Mouse (Mus musculus) erythroid progenitor cell, adult 5-6 weeks (primary cell): Measurements from ENCODE around the gene Proser2. TPM values are rescaled to one million over a fixed set of nuclear protein-coding genes. Genes with fewer than 3 reads are reported as not detected.

ENCODE experiments used
- ATAC-seq: replicated peaks from 2 replicates; pipeline ENCODE4 v1.8.0; 2016; ENCODE audit warnings: moderate number of reproducible peaks, mild to moderate bottlenecking, moderate TSS enrichment, inconsistent platforms; ENCODE audit not compliant: poor library complexity, low FRiP score, severe bottlenecking
- total RNA-seq, 2 experiments: library from RNA; stranded (forward) in 1 of 2; stranded (reverse) in 1 of 2; fragments of 150-400 nt in 1 of 2; fragments of 186-747, 209-891 nt in 1 of 2; gene quantifications; 2 replicates each; pipeline versions ENCODE4 v1.2.3 to v1.2.4; 2015 to 2017; ENCODE audit warnings: low replicate concordance in 2 of 2

Proser2 gene
- total RNA-seq (2015; ENCODE audit: low replicate concordance) = 2.5 TPM in 1 of 2 replicates, not detected in the other
- total RNA-seq (2017; ENCODE audit: low replicate concordance) = not detected in 2 replicates

DNA sequence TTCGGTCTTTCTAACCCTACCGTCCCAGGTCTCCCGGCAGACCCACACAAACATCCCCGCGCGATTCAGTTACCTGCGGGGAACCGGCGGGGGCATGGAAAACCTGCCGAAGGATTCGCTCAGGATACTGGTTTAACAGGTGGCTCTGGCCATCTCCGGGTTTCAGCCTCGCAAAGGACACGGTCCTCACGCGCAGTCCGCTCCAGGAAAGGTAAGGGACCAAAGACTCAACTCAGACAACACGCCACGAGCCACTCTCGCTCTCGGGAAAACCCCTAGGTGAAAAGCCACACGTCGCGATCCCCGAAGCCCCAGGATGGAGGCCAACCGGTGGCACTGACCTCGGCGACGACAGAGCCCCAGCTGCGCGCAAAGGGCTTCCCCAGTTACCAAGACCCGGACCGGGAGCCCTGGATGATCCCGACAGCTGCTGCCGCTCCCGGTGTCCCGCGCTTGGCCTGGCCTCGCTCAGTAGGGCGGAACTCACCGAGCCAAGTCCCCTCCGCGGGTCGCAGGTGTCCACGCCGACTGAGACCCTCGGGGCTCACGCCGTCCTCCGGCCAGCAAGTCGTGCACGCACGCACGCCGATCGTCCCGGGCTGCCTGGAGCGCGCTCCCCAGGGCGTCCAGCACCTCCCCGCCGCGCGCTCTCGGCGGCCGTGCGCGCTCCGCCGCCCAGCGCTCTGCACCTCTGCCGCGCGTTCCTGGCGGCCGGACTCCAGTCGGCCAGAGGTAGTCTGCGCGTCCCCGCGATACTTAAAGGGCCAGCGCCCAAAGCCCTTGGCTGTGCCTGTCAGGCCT, at the start of gene Proser2:
TSS of gene Proser2 (minus strand) at position 657 of the 801 bp plus-strand sequence.
- ATAC-seq = no peak

DNA sequence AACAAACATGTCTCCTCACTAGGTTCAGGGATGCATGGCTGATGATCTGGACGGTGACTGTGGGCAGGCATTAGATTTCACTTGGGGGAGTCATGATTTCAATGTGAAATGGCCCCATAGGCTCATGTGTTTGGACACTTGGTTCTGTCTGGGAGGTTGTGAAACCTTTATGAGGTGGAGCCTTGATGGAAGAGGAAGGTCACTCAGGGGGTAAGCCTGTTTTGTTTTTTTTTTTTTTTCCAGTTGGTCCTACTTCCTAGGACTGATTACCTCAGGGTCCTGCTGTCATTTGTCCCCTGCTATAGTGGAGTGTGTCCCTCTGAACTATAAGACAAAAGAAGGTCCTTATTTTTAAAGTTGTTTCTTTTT, 49.7 kb upstream of the Proser2 start:
- no peak for ATAC-seq

DNA sequence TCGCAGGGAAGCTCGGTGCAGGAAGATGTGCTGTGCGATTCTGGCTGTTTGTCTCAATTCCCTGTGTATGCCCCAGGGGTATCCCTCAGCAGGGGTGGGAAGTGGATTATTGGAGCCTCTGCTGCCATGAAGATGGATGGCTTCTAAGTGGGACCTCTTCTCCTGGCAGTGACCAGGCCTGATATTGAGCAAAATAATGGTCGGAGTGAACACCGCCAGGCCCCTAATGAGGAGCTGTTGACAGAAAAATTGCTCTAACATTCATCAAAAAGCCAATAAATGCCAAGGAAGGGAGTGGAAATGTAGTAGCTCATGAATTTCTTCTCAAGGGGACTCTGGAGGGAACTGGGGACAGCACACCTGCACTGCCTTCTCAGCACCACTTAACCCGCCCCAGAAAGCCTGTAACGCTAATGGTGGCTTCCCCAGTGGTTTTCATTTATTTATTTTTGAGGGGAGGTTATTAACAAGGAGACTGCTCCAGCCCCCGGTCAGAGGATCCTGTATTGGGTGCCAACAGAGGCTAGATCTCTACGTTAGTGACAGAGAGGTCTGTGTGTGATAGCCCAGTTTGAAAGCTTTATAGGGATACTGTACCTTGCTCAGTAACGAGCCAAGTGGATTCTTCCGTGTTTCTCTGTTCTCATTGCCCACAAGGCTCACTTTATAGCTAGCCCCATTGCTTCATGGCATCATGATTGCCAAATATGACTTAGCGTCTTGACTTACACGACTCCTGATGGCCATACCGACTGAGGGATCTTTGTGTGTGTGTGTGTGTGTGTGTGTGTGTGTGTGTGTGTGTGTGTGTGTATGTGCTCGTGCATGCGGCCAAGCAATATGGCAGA, 49.1 kb upstream of the Proser2 start:
- ATAC-seq = no peak

- ATAC-seq = no peak
Measured at GRCm38 (mm10) chr2:6173013-6173412, 43.0 kb upstream of the Proser2 start.

GRCm38 (mm10) chr2:6168560-6168959, 38.5 kb upstream of the Proser2 start:
- no peak for ATAC-seq

GRCm38 (mm10) chr2:6167843-6168558, 38.0 kb upstream of the Proser2 start:
- ATAC-seq = no peak

DNA sequence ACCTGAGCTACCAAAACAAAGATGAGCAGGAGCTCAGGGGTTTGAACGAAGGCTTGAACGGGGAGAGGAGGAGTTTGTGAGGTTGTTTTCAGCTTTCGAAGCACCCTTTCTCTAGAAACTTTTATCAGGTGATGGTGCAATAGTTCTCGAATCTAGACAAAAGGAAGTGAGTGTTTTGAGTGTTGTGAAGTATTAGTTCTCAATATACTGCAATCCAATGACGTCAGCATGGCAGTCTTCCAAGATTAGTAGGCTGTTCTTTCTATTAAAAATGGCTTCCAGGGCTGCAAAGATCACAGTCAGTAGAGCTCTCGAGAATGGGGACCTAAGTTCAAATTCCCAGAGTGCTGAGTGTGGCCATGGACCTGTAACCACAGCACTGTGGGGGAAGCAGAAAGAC, 35.8 kb upstream of the Proser2 start:
- no peak for ATAC-seq

DNA sequence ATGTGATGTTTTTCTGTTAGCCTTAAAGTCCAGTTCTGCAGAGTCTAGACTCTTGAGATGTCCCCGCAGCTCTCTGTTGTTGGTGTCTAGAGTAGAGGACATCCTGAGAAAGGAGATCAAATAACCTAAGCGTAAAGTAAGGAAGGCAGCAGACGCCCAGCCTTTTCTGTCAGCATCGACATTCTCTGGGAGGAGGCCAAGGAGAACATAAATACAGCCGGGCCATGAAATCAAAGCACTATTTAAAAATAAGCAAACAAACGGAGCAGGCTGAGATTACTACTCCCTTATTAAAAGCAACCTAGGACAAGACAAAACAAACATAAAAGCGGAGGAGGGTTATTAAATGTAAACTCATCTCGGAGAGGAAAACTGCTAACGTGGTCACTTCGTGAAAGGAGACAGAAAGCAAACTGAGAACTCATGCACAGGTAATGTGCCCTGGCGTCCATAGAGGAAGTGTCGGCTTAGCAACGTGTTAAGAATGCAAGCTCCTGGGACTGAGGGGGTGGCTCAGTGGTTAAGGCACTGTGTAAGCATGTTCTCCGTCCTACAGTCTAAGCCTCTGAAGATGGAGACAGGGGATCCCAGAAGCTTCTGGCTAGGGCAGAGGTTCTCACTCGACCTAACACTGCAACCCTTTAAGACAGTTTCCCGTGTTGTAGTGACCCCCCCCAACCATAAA, 34.7 kb upstream of the Proser2 start:
- ATAC-seq = no peak

DNA sequence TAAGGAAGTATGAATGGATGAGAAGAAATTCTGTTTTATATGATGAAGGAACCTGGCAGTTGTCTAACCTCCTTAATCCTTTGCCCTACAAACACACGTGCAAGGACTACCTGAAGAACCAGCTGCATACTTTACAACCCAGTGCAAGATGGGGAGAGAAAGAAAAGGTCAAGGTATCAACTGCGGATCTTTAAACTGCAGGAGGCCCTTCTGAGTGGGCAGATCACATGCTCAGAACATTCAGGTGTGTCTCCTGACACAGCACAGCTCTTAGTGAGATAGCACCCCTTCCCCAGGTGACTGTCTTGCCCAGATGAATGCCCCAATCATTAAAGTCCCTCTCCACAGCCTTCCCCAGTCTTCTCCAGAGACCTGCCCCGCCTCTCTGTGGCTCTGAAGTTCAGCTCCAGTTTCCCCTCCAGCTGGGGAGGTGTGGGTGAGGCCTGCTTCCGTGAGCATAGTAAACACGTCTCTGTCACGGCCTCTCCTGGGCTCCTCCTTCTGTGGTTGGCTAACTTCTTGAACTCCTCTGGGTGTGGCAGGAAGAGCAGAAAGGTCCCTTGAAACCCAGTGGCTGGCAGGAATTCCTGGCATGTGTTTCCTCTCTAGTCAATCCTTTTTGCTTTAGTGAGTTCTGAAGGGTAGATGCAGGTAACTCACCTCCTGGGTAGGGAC, 32.5 kb upstream of the Proser2 start:
- no peak for ATAC-seq

GRCm38 (mm10) chr2:6159735-6160134, 29.7 kb upstream of the Proser2 start:
- ATAC-seq = no peak

DNA sequence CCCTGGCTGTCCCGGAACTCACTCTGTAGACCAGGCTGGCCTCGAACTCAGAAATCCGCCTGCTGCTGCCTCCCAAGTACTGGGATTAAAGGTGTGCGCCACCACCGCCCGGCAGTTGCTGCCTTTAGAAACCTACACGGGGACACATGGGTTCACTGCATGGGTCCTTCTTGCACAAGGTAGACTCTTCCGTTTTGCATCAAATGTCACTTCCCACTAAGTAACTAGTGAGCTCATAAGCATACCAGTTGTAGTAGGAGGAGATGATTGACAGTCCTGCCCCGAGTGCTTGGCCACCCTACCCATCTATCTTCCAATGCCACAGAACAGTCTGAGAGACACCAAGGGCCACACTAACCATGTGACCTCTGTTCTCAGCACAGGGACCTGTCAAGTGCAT, 29.2 kb upstream of the Proser2 start:
- no peak for ATAC-seq

DNA sequence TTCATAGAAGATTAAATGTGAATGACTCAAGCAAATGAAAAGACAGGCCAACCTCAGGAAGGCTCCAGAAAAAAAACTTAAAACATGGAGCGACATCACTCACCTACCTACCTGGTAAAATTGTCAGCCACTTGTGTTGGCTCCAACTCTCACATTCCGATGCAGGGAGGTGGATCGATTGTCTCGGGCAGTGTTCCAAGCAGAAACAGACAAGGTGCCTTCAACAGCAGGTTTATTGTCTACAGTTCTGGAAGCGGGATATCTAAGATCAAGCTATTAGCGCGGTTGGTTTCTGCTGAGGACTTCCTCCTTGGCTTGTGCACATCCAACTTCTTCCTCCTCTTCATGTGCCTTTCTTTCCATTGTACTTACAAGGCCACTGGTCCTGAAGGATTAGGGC, 27.6 kb upstream of the Proser2 start:
- ATAC-seq = no peak

- no peak for ATAC-seq
Measured at GRCm38 (mm10) chr2:6157208-6157607, 27.2 kb upstream of the Proser2 start.

DNA sequence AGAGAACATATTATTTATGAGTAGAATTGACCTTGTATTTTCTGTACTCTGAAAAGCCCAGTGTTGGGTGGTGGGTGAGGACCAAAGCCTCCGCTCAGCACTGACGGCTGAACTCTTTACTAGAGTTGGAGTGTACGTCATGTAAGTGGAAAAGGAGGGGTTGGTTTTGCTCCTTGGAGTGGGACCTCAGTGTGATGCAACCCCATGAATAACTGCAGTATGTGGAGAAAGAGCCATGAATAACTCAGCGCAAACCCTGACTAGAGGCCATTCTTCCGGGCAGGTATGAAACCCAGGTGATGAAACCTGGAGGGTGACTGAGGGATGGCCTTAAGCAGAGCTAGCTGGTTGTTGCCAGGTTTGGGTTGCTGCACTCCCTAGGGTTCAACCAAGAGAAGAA, 19.8 kb upstream of the Proser2 start:
- ATAC-seq = no peak

- no peak for ATAC-seq
Measured at GRCm38 (mm10) chr2:6146901-6147300, 16.9 kb upstream of the Proser2 start.

DNA sequence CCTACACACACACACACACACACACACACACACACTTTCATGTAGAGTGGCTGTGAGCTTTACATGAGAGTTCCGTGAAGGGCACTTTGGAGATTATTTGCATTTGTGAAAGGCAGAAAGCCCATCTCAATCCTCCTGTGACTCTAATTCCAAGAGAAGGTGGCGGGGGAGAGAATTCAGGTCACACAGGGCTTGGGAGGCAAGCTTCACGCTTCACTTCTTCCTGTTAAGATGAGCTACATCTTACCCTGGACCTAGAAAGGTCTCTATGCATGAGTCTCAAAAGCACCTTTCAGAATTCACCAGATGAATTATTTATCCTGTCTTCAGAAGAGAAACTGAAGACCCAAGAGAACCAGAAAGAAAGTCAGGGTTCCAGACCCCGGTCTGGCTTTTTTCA, 16.2 kb upstream of the Proser2 start:
- no peak for ATAC-seq

DNA sequence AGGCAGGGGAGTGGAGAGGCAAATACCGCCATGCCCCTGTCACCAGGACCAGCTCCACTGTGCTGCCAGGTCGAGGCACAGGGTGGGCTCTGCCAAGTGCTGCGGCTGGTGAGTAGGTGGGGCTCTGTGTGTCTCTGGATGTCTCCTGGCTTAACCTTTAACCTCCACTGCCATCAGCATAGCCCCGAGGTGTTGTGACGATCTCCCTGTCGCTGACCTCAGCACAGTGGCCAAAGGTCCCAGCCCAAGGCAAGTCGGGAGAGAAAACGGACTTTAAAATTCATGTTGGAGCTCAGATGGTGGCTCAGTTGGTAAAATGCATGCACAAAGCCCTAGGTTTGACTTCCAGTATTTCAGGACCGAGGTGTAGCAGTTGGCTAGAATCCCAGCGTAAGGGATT, 15.6 kb upstream of the Proser2 start:
- no peak for ATAC-seq

DNA sequence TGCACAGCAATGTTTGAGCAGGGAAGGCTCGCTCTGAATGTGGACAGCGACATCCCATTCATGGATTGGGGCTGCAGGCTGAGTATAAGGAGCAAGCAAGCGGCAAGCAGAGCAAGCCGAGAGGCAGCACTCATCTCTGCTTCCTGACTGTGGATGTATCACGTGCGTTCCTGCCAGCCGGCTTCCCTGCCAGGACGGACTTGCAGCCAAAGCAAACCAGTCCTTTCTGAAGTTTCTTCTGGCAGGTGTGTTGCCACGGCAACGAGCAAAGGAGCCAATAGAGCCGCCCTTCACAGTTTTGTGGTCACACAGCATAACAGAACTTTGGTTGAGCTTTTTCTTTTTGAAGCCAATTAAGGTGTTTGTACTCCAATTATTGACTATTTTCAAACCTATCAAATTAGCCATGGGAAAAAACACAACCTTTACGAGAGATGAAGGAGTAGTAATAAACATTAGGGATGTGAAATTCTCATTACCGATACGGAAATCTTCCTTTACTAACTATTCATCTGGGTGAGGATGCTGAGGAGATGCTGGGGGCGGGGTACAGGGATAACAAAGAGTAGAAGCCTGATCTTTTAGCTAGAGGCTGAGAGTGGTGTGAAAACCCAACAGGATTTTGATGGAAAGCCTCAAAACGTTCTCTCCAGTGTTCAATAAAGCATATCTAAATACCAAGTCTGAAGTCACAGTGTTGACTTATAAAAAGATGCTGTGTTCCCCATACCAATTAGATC, 13.1 kb upstream of the Proser2 start:
- ATAC-seq = no peak
